Mouse (Mus musculus) embryonic fibroblast, embryonic 13.5 days (primary cell): ENCODE measurements around the gene Trpv4.

ENCODE experiments used
- CTCF ChIP-seq: IDR thresholded peaks from 2 replicates; pipeline ENCODE4 v1.5.1; 2011; ENCODE audit warnings: mild to moderate bottlenecking, control low read depth, low read length, moderate library complexity, borderline replicate concordance; ENCODE audit not compliant: insufficient read depth
- POLR2A ChIP-seq: IDR thresholded peaks from 2 replicates; pipeline ENCODE4 v1.6.1; 2011; ENCODE audit warnings: low read depth, mild to moderate bottlenecking, control low read depth, low read length, moderate library complexity

DNA sequence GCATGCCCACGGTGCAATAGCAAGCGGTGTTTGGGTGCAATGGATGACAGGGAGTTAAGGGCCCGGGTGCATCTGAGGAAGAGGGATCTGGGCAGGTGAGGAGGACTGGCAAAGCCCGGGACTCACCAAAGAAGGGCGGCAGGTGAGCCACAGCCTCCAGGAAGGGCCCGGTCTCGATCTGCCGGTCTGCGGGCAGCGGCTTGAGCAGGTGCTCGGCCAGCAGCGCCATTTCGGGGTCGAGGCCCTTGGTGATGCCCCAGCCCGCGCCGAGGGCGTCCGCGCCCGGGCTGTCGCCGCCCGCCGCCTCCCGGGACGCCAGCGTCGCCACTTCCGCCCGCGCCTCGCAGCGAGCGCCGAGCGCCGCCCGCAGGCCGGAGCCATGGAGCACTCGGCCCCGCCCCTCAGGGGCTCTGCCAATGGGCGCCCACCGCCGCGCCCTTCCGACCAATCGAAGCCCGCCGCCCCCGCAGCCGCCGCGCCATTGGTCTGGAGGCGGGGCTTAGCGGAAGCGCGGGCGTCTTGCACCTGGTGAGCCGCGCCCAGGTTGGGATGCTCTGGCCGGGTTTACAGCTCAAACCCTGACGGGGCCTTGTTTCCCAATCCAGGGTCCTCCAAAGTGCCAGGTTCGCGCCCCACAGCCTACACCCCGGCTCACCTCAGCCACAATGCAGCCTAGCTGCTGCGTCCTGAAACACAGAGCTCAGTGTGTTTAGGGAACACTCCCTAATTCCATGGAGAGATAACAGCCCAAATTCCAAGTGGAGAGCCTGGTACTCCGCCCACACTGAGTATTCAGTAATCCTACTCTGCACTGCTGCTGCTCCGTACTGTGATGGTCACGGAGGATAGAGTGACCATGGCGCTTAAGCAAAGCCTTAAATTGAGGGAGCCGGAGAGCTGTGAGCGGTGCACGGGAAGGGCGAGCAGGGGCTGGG is 32.7 kb upstream of the Trpv4 start, which contains the start of gene Gltp:
- TF ChIP-seq POLR2A (peak; percentile 61), CTCF (no peak)
